Mouse (Mus musculus): ENCODE measurements around the gene Bend7. TPM values are rescaled to one million over a fixed set of nuclear protein-coding genes. Genes with fewer than 3 reads are reported as not detected.

The Bend7 gene
- total RNA-seq, 2 experiments from 2014 or later, result 6.0 to 6.8 TPM

Other genes with a start within 250 kb of the Bend7 start
- 10 to 100 TPM; 35.1 to 37.8 TPM for gene Prpf18, start 65.7 kb upstream of the Bend7 start, total RNA-seq (2021)
- gene Sephs1, start 163.7 kb downstream of the Bend7 start, total RNA-seq (2021), result 10 to 100 TPM; 13.7 to 16.1 TPM
- 100 to 1,000 TPM; 763 to 822 TPM for gene Phyh, start 201.2 kb downstream of the Bend7 start, total RNA-seq (2021)

Data from heart, postnatal 36 days (tissue).